Mouse (Mus musculus): ENCODE data around the gene Map4k1. TPM values are rescaled to one million over a fixed set of nuclear protein-coding genes. Genes with fewer than 3 reads are reported as not detected.

Map4k1 gene
- polyA plus RNA-seq, 1 experiment from 2014 or later, result 8.9 TPM

DNA sequence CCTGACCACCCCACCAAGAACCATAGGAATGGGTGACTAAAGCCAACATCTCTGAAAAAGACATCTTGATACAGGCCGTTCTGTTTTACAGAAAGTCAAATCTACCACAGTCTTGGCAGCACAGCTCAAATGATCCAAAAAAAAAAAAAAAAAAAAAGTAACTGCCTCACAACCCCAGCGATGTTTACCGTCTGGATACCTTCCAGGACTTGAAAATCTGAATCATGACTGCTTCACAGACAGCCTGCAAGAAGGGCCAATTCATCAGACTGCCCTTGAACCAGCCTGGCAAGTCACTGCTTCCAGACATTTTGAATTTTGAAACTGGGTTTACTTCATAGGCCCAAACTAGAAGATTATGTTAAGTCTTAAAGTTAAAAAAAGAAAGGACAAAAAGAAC, 29.1 kb upstream of the Map4k1 start:
- 9% methylated on average over 3 of the region's 3 CpGs for WGBS
- no peaks in the 10 kb centered on the region for H3K9me3 ChIP-seq (ENCODE audit: control insufficient read depth, low read length)
- H3K27ac ChIP-seq (ENCODE audit: low read length), result peak overlapping the region; percentile 95
- H3K27me3 ChIP-seq (ENCODE audit: control insufficient read depth, insufficient read depth, low read depth, low read length), result no peaks in the 10 kb centered on the region
- peaks cover 93% of the 10 kb centered on the region for H3K4me1 ChIP-seq (replicated peaks; ENCODE audit: control insufficient read depth, insufficient read depth, low read length)
- 0 out of 2 replicates have a peak, but pooled peaks cover 2% of the 10 kb centered on the region for H3K36me3 ChIP-seq (ENCODE audit: control insufficient read depth, insufficient read depth, low read length)
- H3K4me2 ChIP-seq (ENCODE audit: low read depth, low read length), result peak overlapping the region; percentile 25; the same call in 1 of the 2 replicates
- no peak overlapping the region for H3K9ac ChIP-seq (ENCODE audit: low read length)
- ATAC-seq (ENCODE audit: low read depth), result peak; percentile 58
- no peak overlapping the region for H3K4me3 ChIP-seq (ENCODE audit: low read length)

- 0 out of 2 replicates have a peak overlapping the region, but pooled peaks have one; percentile 10 for H3K4me2 ChIP-seq (ENCODE audit: low read depth, low read length)
- no peaks in the 10 kb centered on the region for H3K27me3 ChIP-seq (ENCODE audit: control insufficient read depth, insufficient read depth, low read depth, low read length)
- H3K36me3 ChIP-seq (ENCODE audit: control insufficient read depth, insufficient read depth, low read length), result 0 out of 2 replicates have a peak, but pooled peaks cover 2% of the 10 kb centered on the region
- H3K4me1 ChIP-seq (replicated peaks; ENCODE audit: control insufficient read depth, insufficient read depth, low read length), result peaks cover 93% of the 10 kb centered on the region
- no peaks in the 10 kb centered on the region for H3K9me3 ChIP-seq (ENCODE audit: control insufficient read depth, low read length)
- peak overlapping the region; percentile 95 for H3K27ac ChIP-seq (ENCODE audit: low read length)
- no peak for ATAC-seq (ENCODE audit: low read depth)
- no peak overlapping the region for H3K4me3 ChIP-seq (ENCODE audit: low read length)
- 28% methylated on average over 2 of the region's 2 CpGs for WGBS
- H3K9ac ChIP-seq (ENCODE audit: low read length), result peak overlapping the region; percentile 51
These were observed 28.1 kb upstream of the Map4k1 start for GRCm38 (mm10) chr7:28953476-28954376.

- Histone ChIP-seq H3K4me3 (ENCODE audit: low read length) (no peak overlapping the region), H3K4me2 (ENCODE audit: low read depth, low read length) (no peak overlapping the region), H3K27ac (ENCODE audit: low read length) (peak overlapping the region; percentile 78), H3K27me3 (ENCODE audit: control insufficient read depth, insufficient read depth, low read depth, low read length) (no peaks in the 10 kb centered on the region), H3K9ac (ENCODE audit: low read length) (no peak overlapping the region), H3K4me1 (replicated peaks; ENCODE audit: control insufficient read depth, insufficient read depth, low read length) (peaks cover 92% of the 10 kb centered on the region), H3K36me3 (ENCODE audit: control insufficient read depth, insufficient read depth, low read length) (0 out of 2 replicates have a peak, but pooled peaks cover 2% of the 10 kb centered on the region), H3K9me3 (ENCODE audit: control insufficient read depth, low read length) (no peaks in the 10 kb centered on the region)
- ATAC-seq (ENCODE audit: low read depth), result no peak
- WGBS, result 73% methylated on average over 4 of the region's 4 CpGs
These were observed 27.1 kb upstream of the Map4k1 start for GRCm38 (mm10) chr7:28954773-28955172.

- Histone ChIP-seq H3K27me3 (ENCODE audit: control insufficient read depth, insufficient read depth, low read depth, low read length) (no peaks in the 10 kb centered on the region), H3K27ac (ENCODE audit: low read length) (peak overlapping the region; percentile 78), H3K9me3 (ENCODE audit: control insufficient read depth, low read length) (no peaks in the 10 kb centered on the region), H3K4me2 (ENCODE audit: low read depth, low read length) (no peak overlapping the region), H3K36me3 (ENCODE audit: control insufficient read depth, insufficient read depth, low read length) (0 out of 2 replicates have a peak, but pooled peaks cover 2% of the 10 kb centered on the region), H3K9ac (ENCODE audit: low read length) (0 out of 2 replicates have a peak overlapping the region, but pooled peaks have one; percentile 17), H3K4me1 (replicated peaks; ENCODE audit: control insufficient read depth, insufficient read depth, low read length) (peaks cover 94% of the 10 kb centered on the region), H3K4me3 (ENCODE audit: low read length) (no peak overlapping the region)
- ATAC-seq (ENCODE audit: low read depth), result peak; percentile 48
- WGBS, result 16% methylated on average over 5 of the region's 5 CpGs
These were observed 26.5 kb upstream of the Map4k1 start for GRCm38 (mm10) chr7:28955295-28955897.

DNA sequence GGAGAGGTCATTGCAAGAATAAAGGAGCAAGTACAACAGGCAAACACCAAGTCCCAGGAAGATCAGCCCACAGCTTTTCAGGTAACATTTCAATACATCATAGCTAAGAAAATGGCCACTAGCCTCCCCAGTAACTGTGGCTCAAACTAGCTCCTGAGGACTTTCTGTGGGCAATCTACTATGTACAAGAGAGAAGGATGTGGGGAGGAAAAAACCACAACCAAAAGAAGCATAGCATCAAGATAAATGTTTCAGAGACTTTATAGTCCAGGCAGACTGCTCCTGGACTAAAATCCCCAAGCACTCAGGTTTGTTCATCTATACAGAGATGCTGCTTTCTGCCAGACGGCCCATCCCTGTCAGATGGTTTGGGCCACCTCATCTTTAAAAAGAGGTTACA, 25.6 kb upstream of the Map4k1 start:
- no peak for ATAC-seq (ENCODE audit: low read depth)
- H3K27me3 ChIP-seq (ENCODE audit: control insufficient read depth, insufficient read depth, low read depth, low read length), result no peaks in the 10 kb centered on the region
- WGBS, result 84% methylated on average over 1 of the region's 1 CpGs
- no peak overlapping the region for H3K4me3 ChIP-seq (ENCODE audit: low read length)
- no peak overlapping the region for H3K9ac ChIP-seq (ENCODE audit: low read length)
- H3K9me3 ChIP-seq (ENCODE audit: control insufficient read depth, low read length), result no peaks in the 10 kb centered on the region
- no peak overlapping the region for H3K4me2 ChIP-seq (ENCODE audit: low read depth, low read length)
- 0 out of 2 replicates have a peak, but pooled peaks cover 2% of the 10 kb centered on the region for H3K36me3 ChIP-seq (ENCODE audit: control insufficient read depth, insufficient read depth, low read length)
- peaks cover 90% of the 10 kb centered on the region for H3K4me1 ChIP-seq (replicated peaks; ENCODE audit: control insufficient read depth, insufficient read depth, low read length)
- peak overlapping the region; percentile 78 for H3K27ac ChIP-seq (ENCODE audit: low read length)

- peak; percentile 8; the same call in 1 of the 2 replicates for ATAC-seq (ENCODE audit: low read depth)
- peak overlapping the region; percentile 22; the same call in 1 of the 2 replicates for H3K9ac ChIP-seq (ENCODE audit: low read length)
- peak overlapping the region; percentile 72; the same call in 1 of the 2 replicates for H3K27ac ChIP-seq (ENCODE audit: low read length)
- 49% methylated on average over 6 of the region's 6 CpGs for WGBS
- no peaks in the 10 kb centered on the region for H3K9me3 ChIP-seq (ENCODE audit: control insufficient read depth, low read length)
- 0 out of 2 replicates have a peak, but pooled peaks cover 2% of the 10 kb centered on the region for H3K36me3 ChIP-seq (ENCODE audit: control insufficient read depth, insufficient read depth, low read length)
- no peaks in the 10 kb centered on the region for H3K27me3 ChIP-seq (ENCODE audit: control insufficient read depth, insufficient read depth, low read depth, low read length)
- H3K4me2 ChIP-seq (ENCODE audit: low read depth, low read length), result peak overlapping the region; percentile 1; the same call in 1 of the 2 replicates
- peaks cover 80% of the 10 kb centered on the region for H3K4me1 ChIP-seq (replicated peaks; ENCODE audit: control insufficient read depth, insufficient read depth, low read length)
- H3K4me3 ChIP-seq (ENCODE audit: low read length), result no peak overlapping the region
These were observed 24.6 kb upstream of the Map4k1 start for GRCm38 (mm10) chr7:28957286-28957685.

DNA sequence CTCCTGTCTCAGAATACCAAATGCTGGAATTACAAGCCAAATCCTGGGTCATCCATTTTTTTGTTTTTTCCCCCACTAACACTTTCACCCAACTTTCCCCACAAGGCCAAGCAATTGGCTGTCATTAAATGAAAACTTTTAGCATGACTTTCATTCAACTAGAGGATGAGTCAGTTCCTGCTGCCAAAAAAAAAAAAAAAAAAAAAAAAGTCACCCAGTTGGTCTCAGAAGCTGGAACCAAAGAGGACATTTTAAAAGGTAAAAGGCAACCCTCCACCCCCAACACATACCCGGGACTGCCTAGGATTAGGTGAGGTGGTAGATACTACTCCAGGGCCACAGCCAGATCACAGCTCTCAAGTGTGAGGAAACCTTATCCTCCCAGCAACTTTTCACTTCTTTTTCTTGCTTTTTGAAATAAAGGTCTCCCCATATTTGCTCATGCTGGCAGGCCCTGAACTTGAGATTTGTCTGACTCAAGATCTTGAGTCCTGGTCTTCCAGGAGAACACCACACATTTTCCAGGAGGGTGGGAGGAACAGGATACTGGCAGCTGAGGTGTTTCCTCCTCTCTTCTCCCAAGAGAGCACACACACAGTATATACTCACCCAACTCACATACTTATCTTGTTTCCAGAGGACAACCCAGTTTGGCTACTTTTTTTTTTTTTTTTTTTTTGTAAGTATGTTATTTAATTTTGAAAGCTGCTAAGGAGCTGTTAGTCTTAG, 23.7 kb upstream of the Map4k1 start:
- H3K27ac ChIP-seq (ENCODE audit: low read length), result peak overlapping the region; percentile 88
- ATAC-seq (ENCODE audit: low read depth), result no peak
- WGBS, result 29% methylated on average over 1 of the region's 1 CpGs
- peak overlapping the region; percentile 93; the same call in 1 of the 2 replicates for H3K4me2 ChIP-seq (ENCODE audit: low read depth, low read length)
- H3K4me3 ChIP-seq (ENCODE audit: low read length), result no peak overlapping the region
- H3K9ac ChIP-seq (ENCODE audit: low read length), result no peak overlapping the region
- H3K4me1 ChIP-seq (replicated peaks; ENCODE audit: control insufficient read depth, insufficient read depth, low read length), result peaks cover 76% of the 10 kb centered on the region
- no peaks in the 10 kb centered on the region for H3K9me3 ChIP-seq (ENCODE audit: control insufficient read depth, low read length)
- 0 out of 2 replicates have a peak, but pooled peaks cover 2% of the 10 kb centered on the region for H3K36me3 ChIP-seq (ENCODE audit: control insufficient read depth, insufficient read depth, low read length)
- H3K27me3 ChIP-seq (ENCODE audit: control insufficient read depth, insufficient read depth, low read depth, low read length), result no peaks in the 10 kb centered on the region

GRCm38 (mm10) chr7:28958770-28959169, 23.1 kb upstream of the Map4k1 start:
- Histone ChIP-seq H3K9ac (ENCODE audit: low read length) (no peak overlapping the region), H3K27me3 (ENCODE audit: control insufficient read depth, insufficient read depth, low read depth, low read length) (no peaks in the 10 kb centered on the region), H3K27ac (ENCODE audit: low read length) (peak overlapping the region; percentile 88), H3K4me3 (ENCODE audit: low read length) (no peak overlapping the region; the same call in 1 of the 2 replicates), H3K9me3 (ENCODE audit: control insufficient read depth, low read length) (no peaks in the 10 kb centered on the region), H3K36me3 (ENCODE audit: control insufficient read depth, insufficient read depth, low read length) (0 out of 2 replicates have a peak, but pooled peaks cover 2% of the 10 kb centered on the region), H3K4me2 (ENCODE audit: low read depth, low read length) (peak overlapping the region; percentile 93), H3K4me1 (replicated peaks; ENCODE audit: control insufficient read depth, insufficient read depth, low read length) (peaks cover 72% of the 10 kb centered on the region)
- no peak for ATAC-seq (ENCODE audit: low read depth)
- WGBS, result 29% methylated on average over 1 of the region's 1 CpGs

Measured in lung, embryonic 16.5 days (tissue).